Mouse (Mus musculus): ENCODE measurements at regions not wholly inside any gene's neighbourhood (a gene's known extent, or its start where the extent isn't known, plus 50 kb on each side); places are given as distances from the start of the nearest gene placed in this dataset.

DNA sequence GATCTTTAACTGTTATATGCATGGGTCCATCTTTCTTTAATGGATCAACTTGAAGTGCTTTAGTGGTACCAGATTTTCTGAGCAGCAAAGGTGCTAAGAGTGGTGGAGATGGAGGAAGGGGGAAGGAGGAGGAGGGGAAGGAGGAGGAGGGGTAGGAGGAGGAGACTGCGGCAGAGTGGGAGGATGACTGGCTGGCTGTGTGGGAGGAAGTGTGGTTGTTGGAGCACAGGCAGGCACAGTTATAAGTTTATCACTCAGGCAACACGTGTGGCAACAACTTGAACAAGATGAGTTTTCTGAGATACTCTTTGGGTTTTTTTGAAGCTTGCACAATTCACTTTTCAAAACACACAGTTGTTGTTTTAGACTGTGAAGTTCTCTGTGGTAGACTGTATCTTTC lies 108.2 kb downstream of the Ccdc71l start:
- ATAC-seq (ENCODE audit: extremely low read depth, insufficient number of reproducible peaks, low FRiP score, poor library complexity, severe bottlenecking) = no peak

DNA sequence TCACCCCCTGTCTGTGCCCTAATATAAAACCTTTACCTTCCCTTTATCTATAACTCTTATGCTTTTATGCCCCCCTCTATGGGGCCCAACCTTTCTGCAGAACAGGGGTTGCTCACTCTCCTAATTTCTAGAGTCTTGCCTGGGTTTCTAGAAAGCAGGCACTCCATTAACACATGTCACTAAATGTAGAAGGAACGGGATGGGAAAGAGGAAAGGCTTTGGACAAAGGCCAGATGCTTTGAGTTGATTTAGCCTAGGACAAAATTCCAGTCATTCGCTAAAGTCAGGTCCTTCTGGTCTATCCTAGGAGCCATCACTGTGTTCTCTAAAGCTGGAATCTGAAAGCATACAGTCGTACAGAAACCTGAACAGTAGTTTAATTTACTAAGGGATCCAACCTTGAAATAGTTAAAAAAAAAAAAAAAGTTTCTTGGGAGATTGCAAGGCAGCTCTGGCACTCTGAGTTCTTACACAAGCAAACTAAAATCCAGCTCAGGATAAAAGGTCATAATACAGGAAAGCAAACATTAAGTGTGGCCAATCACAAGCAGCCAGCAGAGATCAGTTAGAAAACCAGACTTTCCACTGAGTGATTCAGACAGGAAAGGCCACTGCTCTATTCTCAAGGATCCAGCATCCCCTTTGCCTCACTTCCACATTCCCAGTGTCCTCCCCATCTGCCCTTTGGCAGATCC lies 109.5 kb downstream of the Ccdc71l start:
- no peak for ATAC-seq (ENCODE audit: extremely low read depth, insufficient number of reproducible peaks, low FRiP score, poor library complexity, severe bottlenecking)

DNA sequence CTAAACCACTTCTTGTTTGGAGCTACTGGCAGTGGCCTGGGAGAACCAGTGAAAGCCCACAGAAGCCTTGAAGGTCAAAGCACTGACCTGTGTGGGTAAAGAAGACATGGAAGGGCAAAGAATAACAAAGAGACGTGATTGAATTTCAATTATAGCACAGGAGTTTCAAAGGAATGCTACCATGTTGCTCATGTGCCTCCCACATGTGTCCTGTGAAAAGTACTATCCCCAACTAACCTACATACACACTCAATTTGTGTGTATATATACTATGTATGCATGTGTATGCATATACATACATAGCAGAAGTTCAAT lies 110.0 kb downstream of the Ccdc71l start:
- ATAC-seq (ENCODE audit: extremely low read depth, insufficient number of reproducible peaks, low FRiP score, poor library complexity, severe bottlenecking) = no peak

DNA sequence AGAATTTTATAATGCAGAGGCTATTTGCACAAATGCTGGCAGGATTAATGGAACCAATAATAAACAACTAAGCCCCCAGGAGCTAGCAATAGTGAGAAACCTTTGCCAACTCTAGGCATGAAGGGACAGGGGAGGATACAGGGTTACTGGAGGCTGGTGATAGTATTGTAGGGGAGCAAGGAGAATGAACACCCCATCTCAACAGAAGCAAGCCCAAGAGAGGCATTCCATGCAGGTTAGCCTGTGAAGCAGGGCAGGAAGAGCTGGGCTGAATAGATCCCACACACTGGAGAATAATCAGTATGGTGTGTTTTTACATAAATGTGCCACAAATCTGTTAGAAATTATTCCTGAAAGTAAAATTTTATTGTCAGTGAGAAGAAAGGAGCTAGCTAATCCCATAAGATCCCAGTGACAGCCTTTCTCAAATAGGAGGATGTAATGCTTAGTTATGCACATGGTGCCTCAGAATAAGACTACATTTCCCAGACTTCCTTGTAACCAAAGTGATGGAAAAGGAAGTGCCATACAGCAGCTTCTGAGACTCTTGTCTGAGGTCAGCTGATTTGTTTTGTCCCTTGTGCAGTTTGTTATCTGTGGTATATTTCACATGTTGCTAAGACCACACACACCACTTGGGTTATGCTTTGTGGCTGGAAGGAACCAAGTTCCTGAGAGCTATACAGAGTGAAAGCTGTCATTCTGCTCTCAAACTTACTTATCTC lies 111.1 kb downstream of the Ccdc71l start:
- no peak for ATAC-seq (ENCODE audit: extremely low read depth, insufficient number of reproducible peaks, low FRiP score, poor library complexity, severe bottlenecking)

DNA sequence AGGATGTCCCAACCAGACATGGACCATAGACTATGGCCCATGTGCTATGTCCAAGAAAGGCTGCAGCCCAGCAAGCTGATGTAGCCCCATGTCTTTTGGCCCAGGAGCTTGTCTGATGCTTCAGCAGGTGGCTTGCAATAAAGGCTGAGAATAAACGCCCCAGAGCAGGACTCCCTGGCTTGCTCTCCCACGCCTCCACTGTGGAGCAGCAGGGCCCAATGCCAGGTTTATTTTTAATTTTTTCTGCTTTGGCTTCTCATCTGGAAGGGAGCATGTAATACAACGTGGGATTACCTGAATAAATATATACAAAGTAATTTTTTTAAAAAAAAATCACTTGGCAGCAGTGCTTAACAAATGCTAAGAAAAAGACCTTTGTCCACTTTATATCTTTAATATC lies 125.7 kb downstream of the Ccdc71l start:
- no peak for ATAC-seq (ENCODE audit: extremely low read depth, insufficient number of reproducible peaks, low FRiP score, poor library complexity, severe bottlenecking)

DNA sequence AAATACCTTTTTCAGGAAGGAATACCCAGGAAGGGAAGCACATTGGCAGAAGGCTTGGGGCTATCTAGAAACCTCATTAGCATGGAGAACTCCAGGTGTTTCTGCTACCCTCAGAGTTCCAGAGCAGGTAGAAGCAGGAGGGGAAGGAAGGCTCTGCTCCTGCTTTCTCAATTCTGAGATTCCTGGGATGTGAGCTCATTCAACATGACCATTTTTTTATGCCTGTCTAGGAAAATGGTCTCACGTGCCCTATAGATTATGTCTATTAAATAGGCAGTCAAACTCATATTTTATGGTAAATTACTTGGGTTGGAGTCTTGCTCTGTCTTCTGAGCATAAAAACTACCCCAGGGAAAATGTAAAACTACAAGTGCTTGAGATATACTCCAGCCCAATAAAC lies 130.2 kb downstream of the Ccdc71l start:
- no peak for ATAC-seq (ENCODE audit: extremely low read depth, insufficient number of reproducible peaks, low FRiP score, poor library complexity, severe bottlenecking)

DNA sequence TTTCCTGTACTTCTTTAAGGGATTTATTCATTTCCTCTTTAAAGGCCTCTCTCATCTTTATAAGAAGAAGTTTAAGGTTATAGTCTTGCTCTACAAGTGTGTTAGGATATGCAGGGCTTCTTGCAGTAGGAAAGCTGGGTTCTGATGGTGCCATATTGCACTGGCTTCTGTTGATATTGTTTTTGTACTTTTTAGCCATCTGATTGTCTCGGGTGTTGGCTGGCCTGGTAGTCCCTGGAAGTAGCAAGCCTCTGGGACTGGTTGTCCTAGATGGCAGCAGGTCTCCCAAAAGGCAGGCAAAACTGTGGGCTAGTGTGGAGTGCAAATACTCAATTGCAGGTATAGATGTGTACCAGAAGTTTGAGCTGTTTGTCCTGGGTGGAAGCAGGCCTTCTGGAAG lies 147.1 kb downstream of the Ccdc71l start:
- ATAC-seq (ENCODE audit: extremely low read depth, insufficient number of reproducible peaks, low FRiP score, poor library complexity, severe bottlenecking) = no peak

DNA sequence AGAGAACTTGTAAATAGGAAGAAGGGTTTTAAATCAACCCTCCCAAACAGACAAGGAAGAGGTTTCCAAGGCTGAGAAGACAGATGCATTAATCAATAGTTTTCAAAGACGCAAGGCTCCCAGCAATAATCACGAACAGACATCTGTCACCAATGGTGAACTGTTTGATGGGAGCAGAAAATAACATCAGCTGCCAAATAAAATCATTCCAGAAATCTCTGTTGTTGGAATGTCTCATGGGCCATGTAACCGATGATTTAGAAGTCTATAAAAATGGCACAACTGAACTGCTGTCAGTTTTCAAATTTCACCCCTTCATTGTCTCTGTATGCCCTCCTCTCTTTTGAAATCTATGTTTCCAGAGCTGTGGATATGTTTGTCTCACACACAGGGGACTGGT lies 152.7 kb downstream of the Ccdc71l start:
- ATAC-seq (ENCODE audit: extremely low read depth, insufficient number of reproducible peaks, low FRiP score, poor library complexity, severe bottlenecking) = no peak

DNA sequence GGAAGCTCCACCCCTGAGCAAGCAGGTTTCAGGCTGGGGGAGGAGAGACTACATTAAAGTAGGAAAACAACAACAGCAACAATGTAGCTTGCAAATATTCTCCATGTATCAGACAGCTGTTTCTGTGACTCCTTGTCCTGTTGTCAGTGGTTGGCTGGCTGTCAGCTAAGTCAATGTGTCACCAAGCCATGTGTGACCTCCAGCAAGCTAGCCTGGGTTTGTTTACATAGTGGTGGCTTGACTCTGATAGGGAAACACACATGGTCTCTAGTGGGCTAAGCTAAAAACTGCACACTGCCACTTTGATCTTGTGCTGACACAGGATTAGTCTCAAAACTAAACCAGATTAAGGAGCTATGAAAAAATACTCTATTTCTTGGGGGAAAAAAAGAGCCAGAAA lies 155.1 kb downstream of the Ccdc71l start:
- no peak for ATAC-seq (ENCODE audit: extremely low read depth, insufficient number of reproducible peaks, low FRiP score, poor library complexity, severe bottlenecking)

DNA sequence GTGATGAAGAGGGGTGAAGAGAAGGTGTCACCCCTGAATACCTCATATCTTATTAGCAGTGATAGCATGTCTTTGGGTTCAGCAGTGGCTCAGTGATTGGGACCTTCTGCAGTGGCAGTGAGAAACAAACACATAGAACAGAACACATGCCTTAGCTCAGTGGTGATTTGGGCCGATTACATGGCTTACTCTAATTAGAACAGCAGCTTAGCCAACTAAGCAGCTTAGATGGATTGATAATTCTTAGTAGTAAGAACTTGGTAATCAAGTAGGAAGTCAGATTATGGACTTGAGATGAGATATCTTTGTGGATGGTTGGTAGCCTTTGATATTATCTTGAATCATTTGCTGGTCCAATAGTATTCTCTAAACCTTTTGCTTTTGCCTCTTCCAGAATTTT lies 167.0 kb downstream of the Ccdc71l start:
- no peak for ATAC-seq (ENCODE audit: extremely low read depth, insufficient number of reproducible peaks, low FRiP score, poor library complexity, severe bottlenecking)

DNA sequence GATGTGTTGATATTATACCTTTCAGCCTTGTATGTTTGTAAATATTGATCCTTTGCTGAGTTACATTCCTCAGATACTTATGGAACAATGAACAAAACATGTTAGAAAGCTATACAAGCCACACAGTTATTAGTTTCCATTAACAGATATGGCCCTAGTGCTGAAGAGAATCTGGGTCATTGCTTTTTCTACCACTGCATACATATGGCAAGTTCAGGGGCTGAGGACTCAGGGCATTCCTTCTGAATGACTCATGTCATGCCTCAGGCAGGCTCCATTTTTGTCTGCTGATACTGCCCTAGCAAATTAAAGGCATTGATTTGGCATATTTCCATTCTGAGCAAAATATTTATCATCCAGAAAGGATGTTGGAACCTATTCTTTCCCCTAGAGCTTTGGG lies 167.9 kb downstream of the Ccdc71l start:
- no peak for ATAC-seq (ENCODE audit: extremely low read depth, insufficient number of reproducible peaks, low FRiP score, poor library complexity, severe bottlenecking)

DNA sequence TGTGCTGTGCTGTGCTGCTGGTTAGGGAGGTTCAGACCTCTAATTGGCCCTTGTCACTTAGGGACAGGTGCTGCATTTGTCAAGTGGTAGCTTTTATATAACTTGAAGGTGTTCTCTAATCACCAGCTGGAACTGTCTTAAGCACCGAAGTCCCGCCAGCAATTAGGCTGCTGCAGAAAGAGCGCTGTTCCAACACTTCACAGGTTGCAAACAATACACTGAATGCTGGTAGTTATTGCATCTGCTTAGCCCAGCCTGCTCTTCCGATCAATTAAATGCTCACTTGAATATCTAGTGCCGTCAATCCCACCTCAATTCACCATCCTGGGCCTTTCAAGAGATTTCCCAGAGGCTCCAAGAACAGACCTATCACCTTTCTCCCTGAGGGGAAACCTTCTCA lies 175.3 kb downstream of the Ccdc71l start:
- ATAC-seq (ENCODE audit: extremely low read depth, insufficient number of reproducible peaks, low FRiP score, poor library complexity, severe bottlenecking) = no peak

DNA sequence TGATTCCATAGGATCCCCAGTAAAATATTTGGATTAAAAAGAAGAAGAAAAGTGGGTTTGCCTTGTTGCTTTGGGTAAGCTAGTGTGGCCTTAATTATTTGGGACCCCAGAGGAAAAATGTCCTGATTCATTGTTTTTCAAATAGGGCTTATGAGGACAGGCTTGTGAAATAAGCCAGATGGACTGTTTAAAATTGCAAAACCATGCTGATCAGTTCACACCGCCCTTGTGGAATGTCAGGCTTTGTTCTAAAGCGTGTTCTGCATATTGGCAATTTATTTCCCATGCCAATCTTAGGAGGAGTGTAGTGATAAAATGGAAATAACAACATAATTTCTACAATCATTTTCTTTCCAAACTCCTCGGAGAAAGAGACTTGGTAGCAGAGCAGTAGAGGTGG lies 189.3 kb downstream of the Ccdc71l start:
- no peak for ATAC-seq (ENCODE audit: extremely low read depth, insufficient number of reproducible peaks, low FRiP score, poor library complexity, severe bottlenecking)

DNA sequence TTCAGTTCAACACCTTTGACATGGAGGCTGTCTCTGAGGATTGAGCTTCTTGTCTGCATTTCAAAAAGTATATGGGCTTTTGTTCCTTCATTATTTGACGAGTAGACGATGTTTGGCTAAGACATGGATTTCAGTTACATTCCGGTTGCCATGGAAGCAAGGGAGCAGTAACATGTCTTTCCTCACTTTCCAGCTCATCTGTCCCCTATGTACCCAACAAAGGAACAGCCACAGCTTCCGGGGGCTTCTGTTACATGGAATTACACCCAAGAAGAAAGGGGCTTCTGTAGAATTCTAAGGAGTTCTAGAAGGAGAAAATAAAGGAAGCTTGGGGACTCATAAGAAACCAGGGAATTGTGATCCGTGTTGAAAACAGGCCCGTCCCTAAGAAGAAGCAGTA lies 202.8 kb downstream of the Ccdc71l start:
- ATAC-seq (ENCODE audit: extremely low read depth, insufficient number of reproducible peaks, low FRiP score, poor library complexity, severe bottlenecking) = no peak

DNA sequence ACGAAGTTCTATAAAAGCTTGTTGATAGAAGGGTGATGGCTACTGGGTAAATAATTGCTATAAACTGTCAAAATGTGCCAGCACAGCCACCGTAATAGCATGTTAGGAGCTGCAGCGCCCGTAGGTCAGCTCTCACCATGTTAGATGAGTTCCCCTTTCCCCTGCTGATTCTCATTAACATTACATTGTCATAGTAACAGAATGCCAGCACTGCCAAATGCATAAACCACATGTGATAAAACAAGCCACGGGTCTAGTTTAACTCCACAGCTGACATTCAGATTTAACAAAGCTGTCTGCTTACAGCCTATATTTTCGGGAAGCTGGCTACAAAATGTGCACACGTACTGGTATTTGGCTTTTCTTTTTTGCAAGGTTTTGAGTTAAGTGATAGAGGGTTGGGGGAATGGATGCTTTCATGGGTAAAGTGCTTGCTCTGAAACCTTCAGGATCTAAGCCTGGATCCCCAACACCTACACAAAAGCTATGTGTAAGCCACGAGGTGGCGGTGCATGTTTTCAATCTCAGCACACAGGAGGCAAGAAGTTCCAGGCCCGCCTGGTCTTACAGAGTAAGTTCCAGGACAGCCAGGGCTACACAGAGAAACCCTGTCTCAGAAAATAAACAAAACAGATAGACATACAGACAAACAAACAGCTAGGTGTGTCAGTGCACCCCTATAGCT lies 217.1 kb upstream of the Nampt start:
- ATAC-seq (ENCODE audit: extremely low read depth, insufficient number of reproducible peaks, low FRiP score, poor library complexity, severe bottlenecking) = no peak

DNA sequence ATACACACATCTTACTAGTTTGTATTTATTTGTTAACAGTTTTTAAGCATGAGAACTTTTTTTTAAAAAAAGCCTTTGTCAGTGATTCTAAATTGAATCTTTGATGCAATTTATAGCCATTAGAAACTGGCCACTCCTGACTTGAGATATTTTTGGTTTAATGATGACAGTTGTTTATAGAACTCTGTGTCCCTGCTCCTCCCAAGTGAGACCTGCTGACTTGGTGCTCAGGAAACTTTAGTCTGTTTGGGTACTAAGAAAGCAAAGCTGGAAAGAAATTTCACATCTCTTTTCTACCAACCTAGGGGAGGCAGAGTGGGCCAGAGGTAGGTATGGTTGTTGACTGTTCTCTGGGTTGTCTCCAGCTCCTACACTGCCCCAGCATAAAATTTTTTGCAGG lies 214.0 kb upstream of the Nampt start:
- no peak for ATAC-seq (ENCODE audit: extremely low read depth, insufficient number of reproducible peaks, low FRiP score, poor library complexity, severe bottlenecking)

DNA sequence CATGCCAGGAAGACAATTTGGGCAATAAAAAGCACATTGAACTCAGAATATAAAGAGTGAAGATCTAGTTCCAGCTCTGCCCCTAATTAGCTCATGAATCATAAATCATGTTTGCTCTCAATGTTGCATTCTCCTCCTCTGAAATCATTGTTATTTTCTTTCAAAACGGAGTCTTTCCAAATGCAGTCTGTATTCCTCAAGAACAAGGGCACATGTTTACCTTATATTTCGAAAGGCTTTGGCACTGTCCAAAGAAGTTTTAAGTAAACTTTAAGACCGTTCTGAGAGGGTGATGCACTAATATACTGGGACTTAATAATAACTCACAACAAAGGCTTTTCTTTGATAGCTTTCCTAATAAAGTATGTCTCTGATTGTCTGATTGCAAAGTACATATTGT lies 204.3 kb upstream of the Nampt start:
- no peak for ATAC-seq (ENCODE audit: extremely low read depth, insufficient number of reproducible peaks, low FRiP score, poor library complexity, severe bottlenecking)

DNA sequence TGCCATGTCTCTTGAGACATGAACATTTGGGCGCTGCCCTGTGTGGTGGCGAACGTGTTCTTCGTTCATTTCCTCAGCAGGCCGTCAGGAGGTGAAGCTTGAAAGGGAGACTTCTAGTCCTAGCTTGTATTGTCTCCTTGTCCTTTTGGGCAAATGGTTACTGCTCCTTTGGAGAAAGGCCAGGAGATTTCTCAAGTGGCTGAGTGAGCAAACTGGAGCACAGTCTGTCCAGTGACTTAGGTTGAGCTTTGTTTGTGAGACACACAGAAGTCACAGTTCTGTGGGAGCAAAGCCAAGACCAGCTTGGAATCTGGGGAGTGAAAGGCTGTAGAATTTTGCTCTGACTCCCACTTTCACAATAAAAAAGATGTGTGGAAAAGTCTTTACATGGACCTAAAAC lies 203.3 kb upstream of the Nampt start:
- no peak for ATAC-seq (ENCODE audit: extremely low read depth, insufficient number of reproducible peaks, low FRiP score, poor library complexity, severe bottlenecking)

DNA sequence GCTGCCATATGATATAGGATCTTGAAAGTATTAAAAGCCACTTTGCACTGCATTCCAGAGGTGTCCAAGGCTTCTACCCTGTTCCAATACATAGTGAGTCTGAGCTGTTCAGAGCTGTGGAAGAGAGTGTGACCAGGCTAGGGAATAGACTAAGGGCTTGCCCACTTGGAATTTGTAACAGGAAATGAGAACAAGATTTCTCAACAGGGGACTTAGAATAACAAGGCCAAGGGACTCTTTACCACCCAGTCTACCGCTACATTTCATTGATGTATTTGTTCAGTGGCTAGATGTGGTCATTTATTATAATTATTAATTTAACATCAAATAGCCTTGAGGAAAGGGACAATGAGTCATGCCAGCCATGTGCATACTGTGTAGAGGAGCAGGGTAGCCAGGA lies 202.3 kb upstream of the Nampt start:
- no peak for ATAC-seq (ENCODE audit: extremely low read depth, insufficient number of reproducible peaks, low FRiP score, poor library complexity, severe bottlenecking)

DNA sequence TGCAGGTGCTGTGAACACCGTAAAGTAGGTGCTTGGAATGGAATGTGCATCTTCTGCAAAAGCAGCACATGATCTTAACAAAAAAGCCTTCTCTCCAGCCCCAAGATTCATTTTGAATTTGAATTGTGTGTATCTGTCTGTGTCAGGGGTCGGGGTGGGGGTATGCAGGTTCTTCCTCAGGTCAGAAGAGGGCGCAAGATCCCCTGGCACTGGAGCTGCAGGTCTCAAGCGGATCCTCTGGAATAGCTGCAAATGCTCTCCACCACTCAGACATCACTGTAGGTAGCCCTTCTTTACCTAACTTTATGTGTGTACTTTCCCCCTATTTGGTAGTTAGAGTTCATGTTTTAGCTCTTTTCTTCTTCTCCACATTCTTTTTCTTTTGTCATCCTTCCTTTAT lies 199.5 kb upstream of the Nampt start:
- ATAC-seq (ENCODE audit: extremely low read depth, insufficient number of reproducible peaks, low FRiP score, poor library complexity, severe bottlenecking) = no peak

DNA sequence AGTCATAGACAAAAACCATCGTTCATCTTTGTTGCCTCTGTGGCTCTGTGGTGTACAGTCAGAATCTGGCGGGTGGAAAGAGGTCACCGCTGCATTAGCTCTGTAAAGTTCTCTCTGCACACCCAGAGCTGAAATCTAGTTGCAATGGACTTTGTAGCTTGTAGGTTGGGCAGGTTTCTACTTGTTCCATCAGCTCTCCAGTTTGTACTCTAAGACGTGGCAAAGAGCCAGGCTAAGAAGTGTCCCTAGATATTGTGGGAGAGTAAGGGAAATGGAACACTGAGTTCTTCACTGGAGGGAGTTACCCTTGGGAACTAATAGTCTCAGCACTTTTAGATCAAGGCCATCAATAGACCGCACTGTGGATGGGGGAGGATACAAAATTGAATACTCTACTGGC lies 197.6 kb upstream of the Nampt start:
- no peak for ATAC-seq (ENCODE audit: extremely low read depth, insufficient number of reproducible peaks, low FRiP score, poor library complexity, severe bottlenecking)
